Mouse (Mus musculus) cerebellum, postnatal 36 days (tissue): ENCODE data around the gene Sox21.

ENCODE experiments used
- DNase-seq, 2 experiments: peaks; one replicate each; pipeline ENCODE4 v3.0.0; 2021 to 2022; ENCODE audit warnings: mixed read lengths in 2 of 2

The Sox21 gene

DNA sequence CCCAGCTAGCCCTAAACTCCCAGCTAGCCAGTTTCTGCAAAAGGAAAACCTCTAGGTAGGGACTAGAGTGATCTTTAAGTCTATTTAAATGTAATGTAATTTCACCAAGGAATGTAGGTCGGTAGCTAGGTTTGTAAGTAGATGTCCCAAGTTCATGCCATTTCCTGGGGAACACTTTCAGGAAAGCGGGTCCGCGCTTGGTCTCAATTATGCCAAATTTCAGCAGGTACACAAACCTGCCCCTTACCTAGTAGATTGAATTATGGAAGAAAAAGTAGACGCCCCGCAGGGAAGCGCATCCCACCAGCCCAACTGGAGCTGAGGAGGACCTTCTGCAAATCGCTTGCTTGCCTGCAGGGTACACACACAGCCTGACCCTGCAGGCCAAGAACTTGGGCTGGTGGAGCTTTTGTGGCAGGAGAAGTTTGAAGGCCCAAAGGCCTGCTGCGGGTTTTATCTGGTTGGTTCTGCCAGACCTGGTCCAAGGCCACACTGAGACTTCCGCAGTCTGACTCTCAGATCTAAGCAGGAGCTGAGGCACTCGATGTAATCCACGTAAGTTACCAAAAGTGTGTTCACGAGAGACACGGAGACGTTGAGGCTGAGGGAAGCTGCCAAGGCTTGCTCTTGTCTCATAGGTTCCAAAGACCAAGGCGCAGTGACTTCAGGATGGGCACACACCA is 11.6 kb downstream of the Sox21 start:
- no peak for DNase-seq

- no peak for DNase-seq
Observed at GRCm38 (mm10) chr14:118220885-118221284, 15.9 kb downstream of the Sox21 start.

DNA sequence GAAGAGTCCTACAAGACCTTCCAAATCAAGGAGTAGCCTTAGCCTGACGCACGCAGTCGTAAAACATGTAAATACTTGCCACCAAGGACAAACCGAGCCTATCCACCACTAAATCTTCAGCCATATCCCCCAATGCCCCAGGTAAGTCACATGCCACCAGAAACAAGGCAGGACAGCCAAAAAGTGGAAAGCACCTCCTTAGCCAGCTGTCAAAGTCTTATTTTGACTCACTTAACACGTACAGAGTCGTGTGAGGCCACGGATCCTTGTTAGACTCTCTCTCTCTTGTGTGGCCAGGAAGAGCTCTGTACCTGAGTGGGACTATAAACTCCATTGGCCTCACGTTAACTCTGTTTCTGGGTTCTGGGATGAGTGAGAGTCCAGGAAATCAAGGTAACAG is 20.0 kb downstream of the Sox21 start:
- no peak for DNase-seq

DNA sequence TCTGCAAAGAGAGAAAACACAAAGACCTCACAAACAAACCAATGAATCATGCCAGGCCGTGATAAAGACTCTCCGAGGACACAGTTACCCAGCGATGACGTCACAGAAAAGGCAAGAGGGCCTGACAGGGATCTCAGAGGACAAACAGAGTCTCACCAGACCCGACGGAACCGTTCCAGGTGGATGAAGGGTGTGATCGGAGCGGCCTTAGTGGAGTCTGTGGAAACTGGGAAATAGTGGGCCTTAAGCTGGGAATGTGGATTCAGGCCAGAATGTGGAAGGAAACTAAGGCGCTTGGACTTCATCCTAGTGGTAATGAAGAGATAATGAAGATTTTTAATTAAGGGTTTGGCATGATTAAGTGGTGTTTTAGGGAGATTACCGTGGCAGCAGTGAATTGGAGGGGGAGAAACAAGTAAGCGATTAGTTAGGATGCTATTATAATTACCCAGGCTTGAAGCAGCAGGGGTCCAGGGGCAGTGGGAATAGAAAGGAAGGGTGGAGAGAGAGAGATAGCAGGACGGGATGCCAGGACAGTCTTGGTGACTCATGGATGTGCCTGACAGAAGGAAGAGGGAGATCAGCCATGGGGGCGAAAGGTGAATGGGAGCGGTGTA is 24.5 kb downstream of the Sox21 start:
- DNase-seq = no peak

DNA sequence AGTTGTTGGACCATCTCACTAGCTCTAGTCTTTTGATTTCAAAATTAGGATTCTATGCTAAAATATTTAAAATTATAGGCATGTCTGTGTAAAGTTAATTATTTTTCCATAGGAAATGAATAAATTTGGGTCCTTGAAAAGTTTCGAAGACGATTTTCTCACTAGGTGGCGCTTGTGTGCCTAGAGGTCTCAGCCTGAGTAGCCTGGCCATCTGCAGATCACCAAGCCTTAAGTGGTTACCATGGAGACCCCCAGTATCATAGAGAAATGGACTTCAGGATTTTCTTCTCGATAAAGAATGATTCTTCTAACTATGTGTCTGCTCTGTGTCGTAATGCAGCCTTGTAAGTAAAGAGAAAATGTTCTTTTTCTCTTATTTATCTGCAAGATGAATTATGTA is 27.2 kb downstream of the Sox21 start:
- DNase-seq = no peak

DNA sequence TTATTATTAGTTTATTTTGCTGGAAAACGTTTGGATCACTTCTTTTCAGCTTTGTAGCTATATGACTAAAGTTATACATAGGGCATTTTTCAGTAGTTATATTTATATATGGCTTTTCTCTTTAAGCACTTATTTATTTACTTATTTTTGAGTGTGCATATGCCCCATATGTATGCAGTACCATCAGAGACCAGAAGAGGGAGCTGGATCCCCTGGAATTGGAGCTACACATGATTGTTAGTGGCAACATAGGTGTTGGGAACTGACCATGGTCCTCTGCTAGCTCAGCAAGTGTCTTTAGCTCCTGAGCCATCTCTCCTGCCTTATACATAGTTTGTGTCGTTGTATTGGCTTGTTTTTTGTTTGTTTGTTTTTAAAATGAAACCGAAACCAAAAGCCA is 29.5 kb downstream of the Sox21 start:
- no peak for DNase-seq

DNA sequence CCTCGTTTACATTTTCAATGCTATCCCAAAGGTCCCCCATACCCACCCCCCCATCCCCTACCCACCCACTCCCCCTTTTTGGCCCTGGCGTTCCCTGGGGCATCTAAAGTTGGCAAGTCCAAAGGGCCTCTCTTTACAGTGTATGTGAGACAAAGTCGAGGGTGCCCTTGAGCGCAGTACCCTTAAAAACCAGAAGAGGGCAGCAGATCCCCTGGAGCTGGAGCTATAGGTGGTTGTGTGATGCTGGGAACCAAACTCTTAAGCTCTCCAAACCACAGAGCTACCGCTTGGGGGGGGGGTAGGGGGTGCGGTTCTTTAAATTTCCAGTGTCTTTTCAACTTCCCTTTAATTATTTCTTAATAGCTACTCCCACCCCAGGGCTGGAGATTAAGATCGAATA is 33.8 kb downstream of the Sox21 start:
- DNase-seq = no peak

GRCm38 (mm10) chr14:118202006-118202405 is 34.8 kb downstream of the Sox21 start:
- no peak for DNase-seq

- DNase-seq = no peak
Observed at GRCm38 (mm10) chr14:118200731-118201130, 36.1 kb downstream of the Sox21 start.

DNA sequence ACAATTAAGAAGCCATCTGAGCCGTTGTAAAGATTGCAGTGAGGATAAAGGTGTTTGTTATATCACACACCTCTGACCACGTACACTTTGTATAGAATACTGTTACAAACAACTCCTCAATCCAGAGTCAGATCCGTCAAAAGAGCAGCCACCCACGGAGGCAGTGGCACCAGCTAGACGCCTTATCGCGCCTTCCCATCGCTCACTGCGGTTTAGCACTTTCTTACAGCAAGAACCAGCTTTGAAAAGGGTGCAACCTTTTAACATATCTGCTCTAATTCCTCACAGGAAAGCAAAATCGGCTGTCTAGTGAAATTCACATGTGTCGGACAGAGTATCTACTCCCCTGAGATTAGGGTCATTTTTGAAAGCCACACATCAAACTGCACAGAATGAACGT is 39.8 kb downstream of the Sox21 start:
- no peak for DNase-seq

GRCm38 (mm10) chr14:118194219-118194914 is 42.5 kb downstream of the Sox21 start:
- no peak for DNase-seq

DNA sequence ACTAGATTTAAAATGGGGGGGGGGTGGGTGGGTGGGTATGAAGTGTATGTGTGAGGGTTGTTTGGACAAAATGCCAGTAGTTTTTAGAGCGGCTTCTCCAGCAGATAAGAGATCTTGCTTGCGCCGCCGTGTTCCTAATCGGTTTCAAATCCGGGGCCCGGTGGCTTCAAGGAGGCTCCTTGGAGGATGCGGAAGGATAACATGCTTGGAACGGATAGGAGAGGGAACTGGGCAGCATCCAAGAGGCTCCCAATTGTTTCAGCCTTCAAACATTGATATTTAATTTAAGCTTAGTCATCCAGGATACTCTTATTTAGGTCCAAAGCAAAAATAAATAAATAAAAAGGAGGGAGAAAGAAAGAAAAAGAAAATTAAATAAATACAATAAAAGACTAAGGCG is 43.2 kb downstream of the Sox21 start:
- no peak for DNase-seq

- no peak for DNase-seq
Observed at GRCm38 (mm10) chr14:118193001-118193628, 43.7 kb downstream of the Sox21 start.

- no peak for DNase-seq
Observed at GRCm38 (mm10) chr14:118191442-118191841, 45.4 kb downstream of the Sox21 start.
